Mouse (Mus musculus) brain, embryonic 14.5 days (tissue): ENCODE measurements around the gene Best3.
"Not testable (repeated sequence)": the region's sequence is repeated elsewhere in the genome, so short reads cannot be mapped to it uniquely, and the experiment has no call there.

Experiments used
- CTCF ChIP-seq: fragments of 200-500 bp; IDR thresholded peaks from 2 replicates; pipeline ENCODE4 v1.5.1; 2012; ENCODE audit warnings: inconsistent platforms, mild to moderate bottlenecking, moderate library complexity, borderline replicate concordance; ENCODE audit not compliant: insufficient read depth, insufficient read length; ENCODE audit errors: extremely low read depth
- POLR2A ChIP-seq: fragments of 200-500 bp; IDR thresholded peaks from 2 replicates; pipeline ENCODE4 v1.6.1; 2012; ENCODE audit warnings: mild to moderate bottlenecking, inconsistent platforms, borderline replicate concordance; ENCODE audit not compliant: poor library complexity, insufficient read depth, insufficient read length, severe bottlenecking; ENCODE audit errors: extremely low read depth

GRCm38 (mm10) chr10:117025776-117026175, 39.7 kb downstream of the Best3 start:
- not testable (repeated sequence) for TF ChIP-seq POLR2A, CTCF
